8 mouse cellular contexts compared by ENCODE assay signal in genomic region chr3:118562311-118562671, GRCm38 (mm10). TPM values are rescaled to one million over a fixed set of nuclear protein-coding genes. Genes with fewer than 3 reads are reported as not detected.
A peak's percentile ranks its signal among the peaks of the same experiment; 100 is the strongest.
DNase-seq lines count a peak whose midpoint lies in the region; ATAC-seq and TF ChIP-seq lines count a peak whose summit lies in the region.

No protein-coding gene starts in this region.

- no peaks in the 10 kb centered on the region for H3K4me1 ChIP-seq in thymus, adult 2 months (replicated peaks; ENCODE audit: control insufficient read depth, insufficient read depth, low read length)
- H3K4me1 ChIP-seq in limb, embryonic 11.5 days (ENCODE audit: control insufficient read depth, insufficient read depth, low read length): no peaks in the 10 kb centered on the region
- no peaks in the 10 kb centered on the region for H3K4me1 ChIP-seq in neural tube, embryonic 12.5 days

- H3K36me3 ChIP-seq in thymus, adult 2 months (ENCODE audit: control insufficient read depth, insufficient read depth, low read length): no peaks in the 10 kb centered on the region
- no peaks in the 10 kb centered on the region for H3K36me3 ChIP-seq in limb, embryonic 11.5 days (ENCODE audit: control insufficient read depth, insufficient read depth, low read length)
- no peaks in the 10 kb centered on the region for H3K36me3 ChIP-seq in neural tube, embryonic 12.5 days

- TF ChIP-seq CTCF in thymus, adult 2 months (IDR thresholded peaks at IDR 0.05; ENCODE audit: borderline replicate concordance, control insufficient read depth, extremely low read depth, insufficient read depth, low read length, poor library complexity): no peak

- TF ChIP-seq POLR2A in thymus, adult 2 months (IDR thresholded peaks at IDR 0.05; ENCODE audit: control insufficient read depth, extremely low read depth, insufficient read depth, low read length, poor library complexity): no peak

- no peak for DNase-seq in cerebellum, adult 11-12 months
- DNase-seq in thymus, adult 2 months: no peak
- no peak for DNase-seq in thymus, postnatal 36 days
- DNase-seq in limb, embryonic 11.5 days (ENCODE audit: low spot score): no peak
- no peak for DNase-seq in urinary bladder, postnatal 14 days (ENCODE audit: low spot score)
- DNase-seq in T-cell, adult 2 months (ENCODE audit: low spot score): no peak

- H3K4me2 ChIP-seq in limb, embryonic 11.5 days (ENCODE audit: low read depth, severe bottlenecking): peak overlapping the region; percentile 86
- H3K4me2 ChIP-seq in neural tube, embryonic 12.5 days (replicated peaks): peak overlapping the region; percentile 93

- peak; percentile 6; the same call in 1 of the 2 replicates for ATAC-seq in cerebellum, adult (ENCODE audit: insufficient number of reproducible peaks, low FRiP score, low TSS enrichment)
- ATAC-seq in limb, embryonic 11.5 days (ENCODE audit: insufficient number of reproducible peaks, low FRiP score, low TSS enrichment, low read depth): peak; percentile 78
- no peak; the same call in none of the 2 replicates for ATAC-seq in neural tube, embryonic 12.5 days (ENCODE audit: low FRiP score, low read depth)

- H3K27me3 ChIP-seq in thymus, adult 2 months (ENCODE audit: control insufficient read depth, insufficient read depth, low read length): no peaks in the 10 kb centered on the region
- H3K27me3 ChIP-seq in limb, embryonic 11.5 days (ENCODE audit: control insufficient read depth, insufficient read depth, low read length): no peaks in the 10 kb centered on the region
- H3K27me3 ChIP-seq in neural tube, embryonic 12.5 days (replicated peaks): no peaks in the 10 kb centered on the region

- no peaks in the 10 kb centered on the region for H3K9me3 ChIP-seq in limb, embryonic 11.5 days (ENCODE audit: control insufficient read depth, low read length)
- H3K9me3 ChIP-seq in neural tube, embryonic 12.5 days: no peaks in the 10 kb centered on the region

- H3K4me3 ChIP-seq in thymus, adult 2 months (ENCODE audit: control insufficient read depth, insufficient read depth, low read length): peak overlapping the region; percentile 14
- H3K4me3 ChIP-seq in limb, embryonic 11.5 days (ENCODE audit: low read depth, low read length): peak overlapping the region; percentile 78
- H3K4me3 ChIP-seq in neural tube, embryonic 12.5 days: peak overlapping the region; percentile 64

- H3K9ac ChIP-seq in limb, embryonic 11.5 days (ENCODE audit: low read length): peak overlapping the region; percentile 67
- H3K9ac ChIP-seq in neural tube, embryonic 12.5 days: peak overlapping the region; percentile 58

- H3K27ac ChIP-seq in thymus, adult 2 months (ENCODE audit: control insufficient read depth, insufficient read depth, low read length): no peak overlapping the region
- no peak overlapping the region for H3K27ac ChIP-seq in limb, embryonic 11.5 days (replicated peaks; ENCODE audit: low read depth, low read length)
- no peak overlapping the region for H3K27ac ChIP-seq in neural tube, embryonic 12.5 days

- 7% methylated on average over 17 of the region's 18 CpGs for WGBS in thymus, adult 2 months
- WGBS in limb, embryonic 11.5 days: 0% methylated on average over 16 of the region's 18 CpGs
- WGBS in neural tube, embryonic 12.5 days: under 1% methylated on average over 18 of the region's 18 CpGs

RNA-seq across cellular contexts. Expression of gene Dpyd, which starts 0.4 kb away (rescaled TPM):
- polyA plus RNA-seq in thymus, adult 2 months (2012; rRNA removed): 0.84 and 0.85 TPM in 2 replicates
- polyA plus RNA-seq in limb, embryonic 11.5 days (2014; fragmentation: Nextera tagmentation; extraction: Ambion mirVana): 7.1 and 7.4 TPM in 2 replicates
- 4.3 and 6.5 TPM in 2 replicates for polyA plus RNA-seq in neural tube, embryonic 12.5 days (2016; fragmentation: Nextera tagmentation; extraction: Ambion mirVana)

Comparison
In these comparisons a context has a peak if more than half of its experiments do, and no peak if none do; other contexts are left out.
1. H3K4me3 ChIP-seq: peak in every context shown above with its lines; median percentile 78 in limb, embryonic 11.5 days; 64 in neural tube, embryonic 12.5 days; 14 in thymus, adult 2 months.